Mouse (Mus musculus): ENCODE results near the gene Pum1. TPM values are rescaled to one million over a fixed set of nuclear protein-coding genes. Genes with fewer than 3 reads are reported as not detected.

Gene Pum1
- polyA plus RNA-seq, 1 experiment from 2014 or later, result 48.5 TPM

- no peak for DNase-seq (ENCODE audit: low spot score)
These were observed 150.8 kb downstream of the Pum1 start for GRCm38 (mm10) chr4:130813958-130814357.

- DNase-seq (ENCODE audit: low spot score), result no peak
These were observed 151.7 kb downstream of the Pum1 start for GRCm38 (mm10) chr4:130814742-130815330.

- DNase-seq (ENCODE audit: low spot score), result no peak
These were observed 152.7 kb downstream of the Pum1 start for GRCm38 (mm10) chr4:130815860-130816259.

- no peak for DNase-seq (ENCODE audit: low spot score)
These were observed 156.7 kb downstream of the Pum1 start for GRCm38 (mm10) chr4:130819806-130820205.

GRCm38 (mm10) chr4:130820594-130821255, 157.6 kb downstream of the Pum1 start:
- no peak for DNase-seq (ENCODE audit: low spot score)

- no peak for DNase-seq (ENCODE audit: low spot score)
These were observed 165.9 kb downstream of the Pum1 start for GRCm38 (mm10) chr4:130828851-130829673.

Other genes with a start within 250 kb of the Pum1 start
- gene Nkain1, start 89.1 kb upstream of the Pum1 start, polyA plus RNA-seq (2015; fragmentation: Nextera tagmentation; extraction: Ambion mirVana), result 0.17 TPM in 1 of 2 replicates, not detected in the other
- gene Sdc3, start 129.2 kb downstream of the Pum1 start, polyA plus RNA-seq (2015; fragmentation: Nextera tagmentation; extraction: Ambion mirVana), result 4.8 and 5.1 TPM in 2 replicates
- gene Laptm5, start 249.8 kb downstream of the Pum1 start, polyA plus RNA-seq (2015; fragmentation: Nextera tagmentation; extraction: Ambion mirVana), result 668 and 754 TPM in 2 replicates